Mouse (Mus musculus) right cerebral cortex, postnatal 10 days (tissue): ENCODE measurements around the gene Tmem181a.
"Not testable (repeated sequence)": the region's sequence is repeated elsewhere in the genome, so short reads cannot be mapped to it uniquely, and the experiment has no call there.

Experiments used
- DNase-seq, 2 experiments: peaks; one replicate each; pipeline ENCODE4 v3.0.0; 2021; ENCODE audit warnings: low spot score in 2 of 2

Tmem181a gene

DNA sequence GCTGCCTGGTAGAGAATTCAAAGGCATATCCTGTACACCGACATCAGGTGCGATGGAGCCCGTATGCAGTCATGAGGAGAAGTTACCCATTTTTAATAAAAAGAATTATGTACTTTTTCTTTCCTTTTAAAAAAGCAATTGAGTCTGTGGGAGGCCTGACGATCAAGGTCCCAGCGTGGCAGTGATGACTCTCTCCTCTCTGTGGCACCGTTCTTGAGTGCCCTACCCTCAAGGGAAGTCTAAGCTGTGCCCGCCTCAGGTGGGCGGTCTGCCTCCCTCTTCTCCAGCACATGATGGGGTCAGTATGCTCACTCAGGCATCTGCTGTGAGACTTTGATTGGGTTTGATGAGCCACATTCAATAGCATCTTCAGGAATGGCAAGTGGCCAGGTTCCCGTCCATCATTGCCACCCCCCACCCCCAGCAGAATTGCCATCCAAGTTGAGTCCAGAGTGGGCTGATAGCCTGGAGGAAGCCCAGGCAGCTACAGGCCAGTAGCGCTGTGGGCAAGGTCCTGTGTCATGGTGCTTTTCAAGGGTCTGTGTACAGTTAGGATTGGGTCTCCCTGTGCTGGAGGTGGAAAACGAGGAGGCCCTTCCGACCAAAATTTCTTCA is 49.1 kb downstream of the Tmem181a start:
- not testable (repeated sequence) for DNase-seq

DNA sequence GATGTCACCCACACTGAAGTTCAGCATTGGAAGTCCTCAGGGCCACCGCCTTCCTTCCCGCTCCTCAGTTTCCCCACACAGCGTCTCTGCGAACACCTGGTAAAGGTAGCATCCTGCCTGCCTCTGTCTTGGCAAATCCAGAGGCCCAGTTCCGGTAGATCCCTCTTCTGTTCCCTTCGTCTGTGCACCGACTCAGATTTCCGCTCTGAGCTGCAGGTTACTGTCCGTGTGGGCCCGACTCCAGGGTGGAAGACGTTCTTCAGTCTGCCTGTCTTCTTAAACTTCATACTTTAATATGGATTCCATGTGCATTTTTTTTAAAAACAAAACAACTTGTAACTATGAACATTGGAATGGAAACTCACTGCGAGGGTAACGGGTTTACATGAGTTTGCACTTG is 49.8 kb downstream of the Tmem181a start:
- DNase-seq, result not testable (repeated sequence)

DNA sequence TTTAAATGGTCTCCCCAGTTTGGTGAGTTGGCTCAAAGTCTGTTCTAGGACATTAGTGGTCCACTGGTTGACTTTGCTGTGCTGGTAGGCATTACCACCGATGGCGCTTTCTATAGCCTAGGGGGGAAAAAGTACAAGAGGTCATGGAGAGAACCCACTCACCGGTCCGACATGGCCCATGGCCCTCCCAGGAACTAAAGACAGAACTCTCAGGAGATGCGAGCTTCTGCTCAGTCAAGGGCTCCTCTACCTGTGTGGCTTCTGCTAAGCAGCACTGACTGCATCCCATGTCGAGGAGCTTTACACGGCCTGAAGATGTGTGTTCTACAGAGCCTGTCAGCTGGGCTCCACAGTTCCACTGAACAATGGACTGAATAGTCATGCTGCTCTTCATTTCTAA is 55.1 kb downstream of the Tmem181a start:
- not testable (repeated sequence) for DNase-seq

DNA sequence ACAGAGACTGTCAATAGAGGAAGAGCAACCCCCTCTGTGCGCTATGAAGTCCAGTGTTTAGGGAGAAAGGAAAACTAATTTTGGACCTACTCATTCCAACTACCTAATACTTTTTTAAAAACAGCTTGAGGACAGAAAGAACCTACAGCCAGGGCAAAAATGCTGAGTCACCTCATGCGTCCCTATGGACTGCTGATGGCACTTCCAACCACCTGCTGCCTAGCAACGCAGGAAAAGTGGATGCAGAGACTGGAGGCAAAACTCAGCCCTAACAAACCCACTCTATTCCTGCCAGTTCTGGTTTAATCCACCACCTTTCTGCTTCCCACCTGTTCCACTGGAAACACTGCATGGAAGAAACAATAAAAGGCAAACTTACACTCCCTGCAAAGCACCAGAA is 56.1 kb downstream of the Tmem181a start:
- peak in 1 of 2 experiments; percentile 31 for DNase-seq

DNA sequence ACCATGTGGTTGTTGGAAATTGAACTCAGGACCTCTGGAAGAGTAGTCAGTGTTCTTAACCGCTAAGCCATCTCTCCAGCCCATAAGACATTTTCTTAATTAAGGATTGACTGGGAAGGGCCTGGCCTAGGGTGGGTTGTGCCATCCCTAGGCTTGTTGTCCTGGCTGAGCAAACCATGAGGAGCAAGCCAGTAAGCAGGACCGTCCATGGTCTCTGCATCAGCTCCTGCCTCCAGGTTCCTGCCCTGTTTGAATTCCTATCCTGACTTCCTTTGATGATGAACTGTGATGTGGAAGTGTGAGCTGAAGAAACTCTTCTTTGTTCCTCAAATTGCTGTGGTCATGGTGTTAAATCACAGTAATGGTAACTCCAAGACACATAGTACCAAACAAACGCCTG is 57.8 kb downstream of the Tmem181a start:
- not testable (repeated sequence) for DNase-seq

DNA sequence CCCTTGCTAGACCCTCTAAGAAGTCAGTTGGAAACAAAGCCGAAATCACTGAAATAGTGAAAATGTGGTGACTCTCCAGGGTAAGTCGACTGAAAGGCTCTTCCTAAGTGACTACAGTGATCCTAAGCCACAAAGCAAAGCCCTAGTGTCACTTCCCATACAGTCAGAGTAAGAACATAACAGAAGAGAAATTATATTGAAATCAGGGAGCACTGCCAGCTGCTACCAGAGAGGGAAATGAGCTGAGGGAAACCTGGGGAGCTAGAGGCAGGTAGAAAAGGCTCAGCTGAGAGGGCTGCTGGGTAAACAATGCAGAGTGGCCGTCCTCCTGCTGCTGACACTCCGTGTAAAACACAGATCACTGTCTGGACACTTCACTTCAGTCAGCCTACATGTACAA is 59.0 kb downstream of the Tmem181a start:
- DNase-seq, result not testable (repeated sequence)

DNA sequence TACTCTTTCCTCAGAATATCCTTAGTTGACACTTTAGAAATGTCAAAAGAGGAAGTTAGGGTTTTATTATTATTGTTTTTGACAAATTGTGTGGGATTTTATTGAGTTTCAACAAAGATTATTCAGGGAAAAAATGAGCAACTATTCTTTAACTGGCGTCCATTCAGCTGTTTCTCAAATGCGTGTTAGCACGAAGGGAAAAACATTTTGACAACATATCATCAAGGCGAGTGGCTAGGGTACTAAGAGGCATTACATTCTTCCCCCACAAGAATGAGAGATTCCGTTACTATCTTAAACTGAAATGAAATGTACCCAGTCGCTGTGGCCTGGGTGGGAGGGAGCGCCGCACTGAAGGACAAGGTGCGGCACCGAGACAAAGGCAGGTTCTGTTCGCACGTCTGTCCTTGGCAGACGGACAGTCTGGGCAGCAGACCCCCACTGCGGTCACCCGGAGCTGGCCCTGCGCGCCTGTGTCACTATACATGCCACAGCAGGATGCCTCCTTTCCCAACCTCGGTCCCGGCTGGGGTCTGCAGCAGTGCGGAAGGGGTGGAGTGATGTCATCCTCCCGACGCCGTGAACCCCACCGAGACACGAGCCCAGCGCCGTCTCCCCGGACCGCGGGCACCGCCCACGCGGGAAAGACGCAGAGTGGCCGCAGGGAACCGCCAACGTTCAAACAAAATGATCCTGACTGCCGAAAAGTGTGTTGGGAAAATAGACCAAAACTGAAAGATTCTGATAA is 59.9 kb downstream of the Tmem181a start:
- DNase-seq, result peak; percentile 86 to 88

DNA sequence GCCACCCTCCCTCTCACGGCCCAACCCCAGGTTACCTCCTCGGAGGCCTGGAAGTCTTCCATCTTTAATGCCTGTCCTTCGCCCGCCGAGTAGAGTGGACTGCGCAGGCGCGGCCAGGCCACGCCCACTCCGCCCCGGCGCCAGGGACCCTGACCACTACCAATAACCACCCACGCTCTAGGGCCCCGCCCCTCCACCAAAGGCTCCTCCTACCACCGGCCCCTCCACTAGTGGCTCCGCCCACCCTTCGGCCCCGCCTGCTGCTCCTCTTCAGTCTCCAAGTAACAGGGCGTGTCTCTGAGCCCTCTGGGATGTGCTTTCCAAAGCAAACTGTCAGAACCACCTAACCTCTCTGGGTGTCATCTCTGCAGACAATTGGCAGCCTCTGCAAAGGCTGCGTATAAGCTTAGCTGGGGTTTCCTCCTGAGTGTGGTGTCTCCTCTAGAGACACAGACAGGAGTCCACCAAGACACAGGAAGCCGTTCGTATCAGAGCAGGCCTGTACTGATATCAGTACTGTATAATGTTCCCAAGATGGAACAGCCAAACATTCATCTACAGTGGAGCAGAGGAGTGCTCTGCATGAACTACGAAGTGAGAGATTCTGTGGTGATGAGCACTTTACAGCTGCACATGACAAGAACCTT is 60.8 kb downstream of the Tmem181a start, which contains the start of gene Dynlt1a:
Gene Dynlt1a, minus strand, starts transcription at position 162 of the 647 bp plus-strand sequence.
- DNase-seq, result peak; percentile 98

DNA sequence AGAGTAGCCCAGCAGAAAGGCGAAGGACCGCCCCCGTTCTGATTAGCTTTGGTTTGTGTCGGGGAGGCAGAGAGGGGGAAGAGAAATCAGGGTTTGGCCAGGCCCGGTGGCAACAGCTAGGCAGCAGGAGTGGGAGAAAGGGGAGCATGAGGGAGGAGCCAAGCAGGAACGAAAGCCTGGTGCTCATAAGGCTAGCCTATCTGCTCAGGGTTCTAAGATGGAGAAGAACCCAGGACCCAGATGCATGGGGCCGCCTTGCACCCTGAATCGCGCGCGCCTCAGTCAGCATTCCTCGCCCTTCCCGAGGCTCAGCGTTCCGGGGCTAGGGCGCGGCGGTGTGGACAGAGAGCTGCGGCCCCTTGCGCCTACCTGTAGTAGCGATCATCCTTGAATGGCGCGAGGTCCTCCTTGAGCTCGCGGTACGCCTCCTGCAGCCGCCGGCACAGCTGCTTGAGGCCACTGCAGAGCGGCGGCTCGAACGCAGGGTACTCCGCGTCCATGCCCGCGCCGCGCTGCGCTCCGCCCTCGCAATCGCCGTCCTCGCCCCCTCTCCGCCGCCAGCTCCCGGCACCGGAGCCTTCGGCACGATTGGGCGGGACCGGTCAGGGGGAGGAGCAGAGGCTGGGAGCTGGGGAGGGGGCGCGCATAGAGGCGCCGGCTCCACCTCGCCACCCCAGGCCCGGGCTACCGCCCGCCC is 64.6 kb downstream of the Tmem181a start:
- not testable (repeated sequence) for DNase-seq

DNA sequence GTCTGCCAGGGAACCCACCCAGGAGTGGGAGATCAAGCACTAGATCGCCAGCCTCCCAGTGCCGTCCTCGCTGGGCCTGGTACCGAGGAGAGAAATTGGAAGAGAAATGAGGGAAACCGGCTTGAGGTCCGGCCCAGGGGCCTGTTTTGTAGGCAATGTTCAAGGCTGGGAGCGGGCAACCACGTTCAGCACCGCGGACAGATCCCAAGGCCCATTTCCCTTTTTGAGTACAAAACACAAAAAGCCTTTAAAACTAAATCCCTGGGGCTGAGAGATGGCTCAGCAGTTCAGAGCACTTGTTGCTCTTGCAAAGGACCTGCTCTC is 65.1 kb downstream of the Tmem181a start:
- DNase-seq, result not testable (repeated sequence)

DNA sequence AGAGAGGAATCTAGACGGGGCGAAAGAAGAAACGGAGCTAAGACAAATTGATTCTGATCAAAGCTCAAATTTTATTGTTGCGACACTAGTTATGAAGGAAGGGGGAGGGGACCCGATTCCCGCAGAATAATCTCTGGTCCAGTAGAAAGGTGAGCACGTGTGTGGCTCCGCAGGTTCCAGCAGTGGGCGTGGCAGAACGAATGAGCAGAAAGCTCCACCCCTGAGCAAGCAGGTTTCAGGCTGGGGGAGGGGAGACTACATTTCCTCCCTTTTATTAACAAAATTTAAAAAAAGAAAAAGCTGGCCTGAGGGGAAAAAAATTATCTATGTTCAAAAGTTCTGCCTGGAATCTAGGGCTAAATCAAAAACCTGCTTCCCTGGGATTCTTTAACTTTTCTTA is 68.4 kb downstream of the Tmem181a start:
- not testable (repeated sequence) for DNase-seq

DNA sequence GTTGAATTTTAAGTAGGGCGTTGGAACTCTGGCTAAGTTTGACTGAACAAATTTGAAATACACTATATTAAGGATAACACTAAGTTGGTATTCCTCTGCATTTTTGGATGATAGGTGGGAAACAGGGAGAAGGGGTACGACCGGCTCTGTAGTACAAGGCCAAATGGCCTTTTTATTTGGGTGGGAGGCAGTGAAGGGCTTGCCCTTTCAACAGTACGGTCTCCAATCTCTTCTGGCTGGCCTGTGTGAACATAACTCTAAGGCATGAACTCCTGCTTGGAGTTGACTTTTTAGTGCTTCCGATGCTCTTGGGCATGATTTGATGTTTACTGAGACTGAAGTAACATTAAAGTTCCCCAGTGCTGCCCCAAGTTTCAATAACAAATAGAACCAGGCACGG is 68.9 kb downstream of the Tmem181a start:
- DNase-seq, result not testable (repeated sequence)

DNA sequence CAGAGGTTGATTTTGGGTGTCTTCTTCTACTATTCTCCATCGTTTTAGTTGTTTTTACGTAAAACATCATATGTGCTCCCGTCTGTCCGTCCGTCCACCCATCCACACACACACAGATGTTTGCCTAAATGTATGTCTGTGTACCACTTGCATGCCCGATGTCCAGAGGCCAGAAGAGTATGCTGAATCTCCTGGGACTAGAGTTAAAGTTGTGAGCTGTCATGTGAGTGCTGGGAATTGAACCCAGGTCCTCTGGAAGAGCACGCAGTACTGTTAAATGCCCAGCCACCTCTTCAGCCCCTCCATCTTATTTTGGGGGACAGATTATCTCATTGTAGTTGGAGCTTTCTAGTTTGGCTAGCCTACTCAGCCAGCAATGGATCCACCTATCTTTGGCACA is 70.9 kb downstream of the Tmem181a start:
- DNase-seq, result not testable (repeated sequence)

DNA sequence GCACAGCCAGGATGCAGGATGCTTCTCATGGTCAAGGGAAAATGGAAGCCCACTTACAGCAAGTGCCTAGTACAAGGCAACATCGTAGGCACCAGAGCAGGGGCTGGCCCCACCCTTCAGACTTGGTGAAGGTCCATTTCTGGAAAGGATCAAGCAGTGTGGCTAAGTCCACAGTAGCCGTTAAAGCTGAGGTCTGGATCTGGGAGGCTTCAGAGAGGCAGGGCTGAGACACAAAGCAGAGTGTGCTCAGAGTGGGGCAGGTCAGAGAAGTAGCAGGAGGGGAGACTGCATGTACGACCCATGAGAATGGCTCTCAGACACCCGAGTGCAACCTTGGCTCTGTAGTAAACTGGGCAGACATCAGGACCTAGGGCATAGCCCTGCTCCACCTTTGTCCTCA is 72.3 kb downstream of the Tmem181a start:
- DNase-seq, result not testable (repeated sequence)

DNA sequence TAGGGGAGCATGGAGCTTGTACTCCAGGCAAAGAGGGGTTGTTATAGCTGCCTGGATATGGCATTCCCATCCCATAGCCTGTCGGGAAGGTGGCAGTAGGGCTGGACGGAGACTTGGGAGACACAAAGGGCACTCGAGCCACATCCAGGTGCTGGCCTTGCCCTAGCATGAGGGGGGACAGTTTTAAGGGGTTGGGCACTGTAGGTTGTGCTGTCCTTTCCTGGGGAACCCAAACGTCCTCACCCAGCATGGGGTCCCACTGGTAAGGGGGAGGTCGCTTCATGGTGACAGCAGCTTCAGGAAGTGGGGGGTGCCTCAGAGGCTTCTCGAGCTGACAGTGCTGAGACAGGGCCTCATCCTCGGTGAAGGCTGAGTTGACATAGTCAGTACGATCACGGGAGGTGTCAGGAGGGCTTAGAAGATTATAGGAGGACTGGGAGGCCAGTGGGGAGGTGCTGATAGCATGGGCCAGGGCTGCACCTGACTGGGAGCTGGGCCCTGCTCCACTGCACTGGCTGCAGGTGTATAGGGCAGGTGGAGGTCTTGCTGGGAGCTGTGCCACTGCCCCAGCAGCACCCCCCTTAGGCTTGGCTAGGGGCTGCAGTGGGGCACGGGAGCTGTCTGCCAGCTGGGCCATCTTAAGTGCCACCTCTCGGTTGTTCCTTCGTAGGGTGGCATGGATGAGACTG is 86.1 kb downstream of the Tmem181a start:
- DNase-seq, result not testable (repeated sequence)

DNA sequence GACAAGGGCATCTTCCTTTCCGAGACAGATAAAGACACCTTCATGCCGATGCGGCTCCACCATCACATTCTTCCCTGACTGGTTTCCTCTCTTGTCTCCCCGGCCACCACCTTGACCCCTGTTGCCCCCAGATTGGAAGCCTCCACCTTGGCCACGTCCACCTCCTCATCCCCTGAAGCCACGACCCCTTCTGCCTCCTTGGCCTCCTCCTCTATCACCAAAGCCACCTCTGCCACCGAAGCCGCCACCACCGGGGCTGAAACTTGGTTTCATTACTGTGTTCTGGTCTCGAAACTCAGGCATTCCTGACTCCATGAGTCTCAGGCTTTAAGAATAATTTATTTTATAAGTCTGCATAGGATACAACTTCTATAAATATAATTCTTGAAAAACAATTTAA is 98.6 kb downstream of the Tmem181a start:
- DNase-seq, result peak; percentile 21 to 26
